Mouse (Mus musculus) limb, embryonic 12.5 days (tissue): ENCODE results near the gene Atp5g1. TPM values are rescaled to one million over a fixed set of nuclear protein-coding genes. Genes with fewer than 3 reads are reported as not detected.
A peak's percentile ranks its signal among the peaks of the same experiment; 100 is the strongest.
"Not testable (repeated sequence)": the region's sequence is repeated elsewhere in the genome, so short reads cannot be mapped to it uniquely, and the experiment has no call there.

Experiments used
- ATAC-seq: fragments of 200-750 bp; cut with Nextera tagmentation; 2 replicates; pipeline ENCODE4 v1.8.0; 2017; ENCODE audit warnings: low read depth, moderate TSS enrichment; ENCODE audit not compliant: insufficient number of reproducible peaks, insufficient read depth, low FRiP score, low TSS enrichment
- H3K27ac ChIP-seq: fragments of 300-500 bp; sonication (generic); 2 replicates; pipeline ENCODE4 v1.5.1; 2016; ENCODE audit warnings: mild to moderate bottlenecking, moderate library complexity
- H3K27me3 ChIP-seq: fragments of 300-500 bp; sonication (generic); 2 replicates; pipeline ENCODE4 v1.6.1; 2016; ENCODE audit warnings: mild to moderate bottlenecking, moderate library complexity
- H3K36me3 ChIP-seq: fragments of 300-500 bp; sonication (generic); 2 replicates; pipeline ENCODE4 v1.6.1; 2016; ENCODE audit warnings: mild to moderate bottlenecking, moderate library complexity
- H3K4me1 ChIP-seq: fragments of 300-500 bp; sonication (generic); replicated peaks from 2 replicates; pipeline ENCODE4 v1.6.1; 2016
- H3K4me2 ChIP-seq: fragments of 300-500 bp; sonication (generic); 2 replicates; pipeline ENCODE4 v1.6.1; 2016; ENCODE audit warnings: mild to moderate bottlenecking, moderate library complexity
- H3K4me3 ChIP-seq: fragments of 300-500 bp; sonication (generic); replicated peaks from 2 replicates; pipeline ENCODE4 v1.5.1; 2016; ENCODE audit warnings: mild to moderate bottlenecking
- H3K9ac ChIP-seq: fragments of 300-500 bp; sonication (generic); replicated peaks from 2 replicates; pipeline ENCODE4 v1.6.1; 2016; ENCODE audit warnings: mild to moderate bottlenecking, moderate library complexity
- H3K9me3 ChIP-seq: fragments of 300-500 bp; sonication (generic); 2 replicates; pipeline ENCODE4 v1.6.1; 2016; ENCODE audit warnings: mild to moderate bottlenecking, moderate library complexity
- WGBS: fragments of 180-500 bp; shearing (Covaris S2); methylation state at CpG from one replicate; pipeline ENCODE4 v1.1.7; 2016; 5-methylcytosine and 5-hydroxymethylcytosine counted together
- polyA plus RNA-seq: library from polyadenylated mRNA; unstranded; fragments of >200 nt; fragmentation: Nextera tagmentation; extraction: Ambion mirVana; gene quantifications from 2 replicates; pipeline ENCODE4 v1.2.1, GENCODE M21; 2016

Gene Atp5g1
- polyA plus RNA-seq: 492 and 507 TPM in 2 replicates

DNA sequence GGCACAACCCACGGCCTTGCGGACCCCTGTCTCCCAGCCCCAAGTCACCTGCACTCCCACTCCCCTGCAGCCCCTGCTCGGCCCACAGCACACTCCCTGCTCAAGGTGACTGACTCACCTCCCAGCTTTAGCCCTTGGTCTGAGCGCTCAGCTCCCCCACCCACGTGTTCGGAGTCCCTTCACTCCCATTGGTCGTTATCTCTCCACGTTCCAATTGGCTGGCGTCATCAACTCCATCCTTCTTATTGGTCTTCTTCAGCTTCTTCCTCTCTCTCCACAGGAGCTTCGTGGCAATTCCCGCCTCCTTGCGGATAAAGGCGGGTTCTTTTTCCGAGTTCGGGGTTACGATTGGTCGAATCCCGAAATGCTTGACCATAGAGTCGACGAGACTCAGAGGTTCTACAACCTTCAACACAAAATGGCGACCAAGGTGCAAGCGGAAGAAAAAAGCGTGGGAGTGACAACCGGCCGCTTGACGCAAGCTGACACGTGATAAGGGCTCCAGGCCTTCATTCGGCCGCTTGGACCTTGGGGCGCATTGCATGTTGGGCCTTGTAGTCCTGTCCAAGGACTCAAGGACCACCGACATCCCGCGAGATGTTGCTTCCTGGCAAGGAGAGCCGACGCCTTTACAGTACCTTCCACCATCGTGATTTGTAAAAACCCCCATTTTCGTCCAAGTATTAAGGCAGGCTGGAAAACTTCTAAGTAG, at the start of gene Atp5g1:
Gene Atp5g1, minus strand, starts transcription at position 162 of the 712 bp plus-strand sequence.
- peak within 1 kb of the TSS; percentile 77 for H3K4me3 ChIP-seq
- peak; percentile 96 for ATAC-seq
- peak within 1 kb of the TSS; percentile 84 for H3K4me2 ChIP-seq
- under 1% methylated on average over 37 of the region's 37 CpGs for WGBS
- H3K27me3 ChIP-seq: no peaks in the 10 kb centered on the region
- peaks cover 10% of the 10 kb centered on the region for H3K4me1 ChIP-seq
- no peaks in the 10 kb centered on the region for H3K9me3 ChIP-seq
- H3K9ac ChIP-seq: peak within 1 kb of the TSS; percentile 78
- H3K36me3 ChIP-seq: peaks cover 25% of the 10 kb centered on the region
- H3K27ac ChIP-seq: peak within 1 kb of the TSS; percentile 66; the same call in 1 of the 2 replicates

DNA sequence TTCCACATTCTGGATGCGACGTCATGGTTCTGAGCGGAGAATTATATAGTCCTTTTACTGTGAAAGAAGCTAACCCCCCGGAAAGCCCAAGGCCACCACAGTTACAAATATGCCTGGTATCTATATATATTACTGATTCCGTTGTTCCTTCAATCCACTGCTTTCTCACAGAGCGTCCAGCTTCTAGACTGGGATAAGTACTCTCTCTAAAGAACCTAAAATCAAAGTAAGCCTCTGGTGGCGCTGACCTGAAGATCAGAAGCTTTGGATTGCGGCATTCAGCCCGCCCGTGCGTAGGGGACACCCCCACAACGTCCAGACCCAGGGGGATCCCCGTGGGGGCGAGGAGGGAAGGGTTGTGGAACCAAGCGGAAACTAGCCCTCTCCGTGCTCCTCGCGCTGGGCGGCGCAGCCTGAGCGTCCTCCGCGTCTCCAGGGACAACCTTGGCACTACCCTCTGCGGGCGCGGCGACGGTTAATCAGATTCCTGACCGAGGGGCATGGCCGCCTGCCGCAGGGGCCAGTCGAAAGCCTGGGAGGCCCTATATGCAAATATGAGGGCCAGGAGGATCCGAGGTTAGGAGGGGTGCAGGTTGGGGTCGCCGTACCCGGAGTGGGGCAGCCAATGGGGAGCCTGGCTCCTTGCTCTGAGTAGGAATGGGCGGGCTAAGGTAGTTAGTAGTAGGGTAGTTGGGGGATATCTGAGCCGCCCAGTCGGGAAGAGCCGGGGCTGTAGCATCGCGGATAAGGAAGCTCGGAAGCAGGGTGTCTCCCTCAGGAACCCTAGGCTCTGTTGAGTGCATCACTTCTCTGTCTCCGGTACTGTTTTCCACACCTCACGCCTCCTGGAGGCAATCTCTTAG, 48.8 kb upstream of the Atp5g1 start:
- peaks cover 13% of the 10 kb centered on the region for H3K4me1 ChIP-seq
- peaks cover 57% of the 10 kb centered on the region for H3K27me3 ChIP-seq
- no peaks in the 10 kb centered on the region for H3K36me3 ChIP-seq
- H3K9me3 ChIP-seq: no peaks in the 10 kb centered on the region
- WGBS: 1% methylated on average over 45 of the region's 45 CpGs
- H3K27ac ChIP-seq: no peak overlapping the region
- H3K4me3 ChIP-seq: peak overlapping the region; percentile 42
- H3K9ac ChIP-seq: 0 out of 2 replicates have a peak overlapping the region, but pooled peaks have one; percentile 38
- ATAC-seq: no peak
- peak overlapping the region; percentile 78 for H3K4me2 ChIP-seq

- 79% methylated on average over 4 of the region's 4 CpGs for WGBS
- not testable (repeated sequence) for H3K4me3 ChIP-seq, H3K27ac ChIP-seq, ATAC-seq, H3K9me3 ChIP-seq, H3K36me3 ChIP-seq, H3K4me2 ChIP-seq, H3K9ac ChIP-seq
- Histone ChIP-seq H3K4me1 (peaks cover 13% of the 10 kb centered on the region), H3K27me3 (peaks cover 57% of the 10 kb centered on the region)
These were observed 47.3 kb upstream of the Atp5g1 start for GRCm38 (mm10) chr11:96122806-96123205.

GRCm38 (mm10) chr11:96119401-96119800, 43.9 kb upstream of the Atp5g1 start:
- no peaks in the 10 kb centered on the region for H3K9me3 ChIP-seq
- H3K27ac ChIP-seq: no peak overlapping the region
- H3K9ac ChIP-seq: no peak overlapping the region
- no peak overlapping the region for H3K4me2 ChIP-seq
- no peaks in the 10 kb centered on the region for H3K36me3 ChIP-seq
- 64% methylated on average over 3 of the region's 3 CpGs for WGBS
- H3K4me1 ChIP-seq: peaks cover 8% of the 10 kb centered on the region
- ATAC-seq: no peak
- H3K4me3 ChIP-seq: no peak overlapping the region
- H3K27me3 ChIP-seq: peaks cover 34% of the 10 kb centered on the region

- not testable (repeated sequence) for H3K4me3 ChIP-seq, H3K9me3 ChIP-seq, H3K4me1 ChIP-seq, H3K27ac ChIP-seq, H3K4me2 ChIP-seq, H3K9ac ChIP-seq, H3K36me3 ChIP-seq, ATAC-seq
- H3K27me3 ChIP-seq: peaks cover 15% of the 10 kb centered on the region
- 79% methylated on average over 3 of the region's 3 CpGs for WGBS
These were observed 41.5 kb upstream of the Atp5g1 start for GRCm38 (mm10) chr11:96116925-96117324.

- H3K27me3 ChIP-seq: peaks cover 12% of the 10 kb centered on the region; the same call in 1 of the 2 replicates
- WGBS: 88% methylated on average over 3 of the region's 3 CpGs
- no peak overlapping the region for H3K9ac ChIP-seq
- no peak overlapping the region for H3K4me2 ChIP-seq
- H3K4me3 ChIP-seq: no peak overlapping the region
- no peaks in the 10 kb centered on the region for H3K36me3 ChIP-seq
- H3K27ac ChIP-seq: no peak overlapping the region
- H3K4me1 ChIP-seq: no peaks in the 10 kb centered on the region
- no peak for ATAC-seq
- H3K9me3 ChIP-seq: no peaks in the 10 kb centered on the region
These were observed 40.6 kb upstream of the Atp5g1 start for GRCm38 (mm10) chr11:96116116-96116515.

- Histone ChIP-seq H3K9ac (no peak overlapping the region), H3K27me3 (peaks cover 6% of the 10 kb centered on the region; the same call in 1 of the 2 replicates), H3K4me2 (no peak overlapping the region), H3K9me3 (no peaks in the 10 kb centered on the region), H3K4me1 (no peaks in the 10 kb centered on the region), H3K27ac (no peak overlapping the region), H3K4me3 (no peak overlapping the region), H3K36me3 (no peaks in the 10 kb centered on the region)
- ATAC-seq: no peak
- 91% methylated on average over 6 of the region's 6 CpGs for WGBS
These were observed 39.9 kb upstream of the Atp5g1 start for GRCm38 (mm10) chr11:96115416-96115815.

- H3K27ac ChIP-seq: no peak overlapping the region
- no peaks in the 10 kb centered on the region for H3K4me1 ChIP-seq
- no peaks in the 10 kb centered on the region for H3K9me3 ChIP-seq
- H3K9ac ChIP-seq: no peak overlapping the region
- H3K36me3 ChIP-seq: no peaks in the 10 kb centered on the region
- H3K27me3 ChIP-seq: peaks cover 3% of the 10 kb centered on the region; the same call in 1 of the 2 replicates
- no peak for ATAC-seq
- no peak overlapping the region for H3K4me3 ChIP-seq
- WGBS: 66% methylated on average over 2 of the region's 2 CpGs
- no peak overlapping the region for H3K4me2 ChIP-seq
These were observed 38.6 kb upstream of the Atp5g1 start for GRCm38 (mm10) chr11:96114077-96114476.

- H3K27me3 ChIP-seq: peaks cover 3% of the 10 kb centered on the region
- 39% methylated on average over 14 of the region's 14 CpGs for WGBS
- no peak within 1 kb of the TSS for H3K4me2 ChIP-seq
- no peaks in the 10 kb centered on the region for H3K4me1 ChIP-seq
- H3K36me3 ChIP-seq: no peaks in the 10 kb centered on the region
- no peaks in the 10 kb centered on the region for H3K9me3 ChIP-seq
- no peak within 1 kb of the TSS for H3K9ac ChIP-seq
- no peak within 1 kb of the TSS for H3K4me3 ChIP-seq
- H3K27ac ChIP-seq: no peak within 1 kb of the TSS
- no peak for ATAC-seq
These were observed 36.3 kb upstream of the Atp5g1 start, which contains the start of gene Calcoco2 for GRCm38 (mm10) chr11:96111751-96112150. Gene Calcoco2, minus strand, starts transcription at chr11:96111964.

DNA sequence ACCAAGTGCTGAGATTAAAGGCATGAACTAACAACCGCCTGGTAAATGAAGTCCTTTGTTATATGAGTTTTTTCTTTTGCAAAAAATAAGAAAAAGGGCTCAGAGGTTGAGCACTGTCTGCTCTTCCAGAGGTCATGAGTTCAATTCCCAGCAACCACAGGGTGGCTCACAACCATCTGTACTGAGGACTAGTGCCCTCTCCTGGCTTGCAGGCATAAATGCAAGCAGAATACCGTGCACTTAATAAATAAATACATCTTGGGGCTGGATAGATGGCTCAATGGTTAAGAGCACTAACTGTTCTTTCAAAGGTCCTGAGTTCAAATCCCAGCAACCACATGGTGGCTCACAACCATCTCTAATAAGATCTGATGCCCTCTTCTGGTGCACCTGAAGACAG, 35.5 kb upstream of the Atp5g1 start:
- ATAC-seq, H3K27me3 ChIP-seq, H3K4me3 ChIP-seq, H3K9ac ChIP-seq, H3K4me1 ChIP-seq, H3K4me2 ChIP-seq, H3K36me3 ChIP-seq, H3K9me3 ChIP-seq, H3K27ac ChIP-seq: not testable (repeated sequence)
- WGBS: 53% methylated on average over 2 of the region's 2 CpGs

- H3K4me2 ChIP-seq: no peak overlapping the region
- no peak overlapping the region for H3K9ac ChIP-seq
- peaks cover 3% of the 10 kb centered on the region for H3K27me3 ChIP-seq
- H3K27ac ChIP-seq: no peak overlapping the region
- H3K9me3 ChIP-seq: no peaks in the 10 kb centered on the region
- WGBS: 81% methylated on average over 1 of the region's 1 CpGs
- H3K4me1 ChIP-seq: no peaks in the 10 kb centered on the region
- no peak overlapping the region for H3K4me3 ChIP-seq
- no peaks in the 10 kb centered on the region for H3K36me3 ChIP-seq
- no peak for ATAC-seq
These were observed 32.9 kb upstream of the Atp5g1 start for GRCm38 (mm10) chr11:96108376-96108775.
